In the genomic region with DNA sequence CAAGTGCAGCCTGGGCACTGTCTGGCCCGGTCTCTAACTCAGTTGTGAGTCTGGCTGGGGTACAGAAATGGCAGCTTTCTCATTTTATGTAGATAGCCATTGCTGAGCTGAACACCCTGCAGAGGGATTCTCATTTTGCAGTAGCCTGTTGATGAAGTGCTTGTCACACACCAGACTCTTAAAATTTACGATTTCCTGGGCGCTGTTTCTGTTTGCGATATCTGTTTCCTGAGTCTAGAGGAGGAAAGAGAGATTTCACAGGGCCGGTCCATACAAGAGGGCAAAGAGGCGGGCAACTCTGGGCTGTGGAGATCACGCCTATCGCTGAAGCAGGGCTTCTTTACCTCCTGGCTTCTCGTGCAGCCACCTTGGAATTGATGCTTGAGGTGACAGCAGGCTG, we compare ENCODE assay signal across 1 mouse cellular context.
TF ChIP-seq lines count a peak whose summit lies in the region.

No protein-coding gene starts in this region.

TF ChIP-seq in MEL, 35 proteins besides CTCF, POLR2A, EP300 and RAD21 (continued from another document):
- TF ChIP-seq GATA1 (IDR thresholded peaks at IDR 0.05; ENCODE audit: low read depth, low read length): 0 out of 2 replicates have a peak, but pooled peaks have one; percentile 35
- TF ChIP-seq TCF12 (IDR thresholded peaks at IDR 0.05; ENCODE audit: low read depth, low read length): no peak
- no peak for TF ChIP-seq SIN3A (IDR thresholded peaks at IDR 0.05; ENCODE audit: low read length)
- TF ChIP-seq HCFC1 (IDR thresholded peaks at IDR 0.05; ENCODE audit: low read depth, low read length): no peak
- TF ChIP-seq POLR2AphosphoS2 (IDR thresholded peaks at IDR 0.05; ENCODE audit: low read length): no peak
TF ChIP-seq in MEL: peak in this region for 3.
